Mouse (Mus musculus): ENCODE data around the gene Ehd1.

Gene Ehd1

GRCm38 (mm10) chr19:6260428-6260827 is 16.1 kb upstream of the Ehd1 start:
- in situ Hi-C loops (cut with MboI; ENCODE audit: low sequenced_read_pairs): loop anchor here (5.0 kb wide), 1 partner anchor 47 kb away; the partner anchor contains the start of gene Cdc42bpg

- in situ Hi-C loops (cut with MboI; ENCODE audit: low sequenced_read_pairs): loop anchor here (5.0 kb wide), 1 partner anchor 46 kb away; the partner anchor contains the start of gene Cdc42bpg
These were observed 15.6 kb upstream of the Ehd1 start for GRCm38 (mm10) chr19:6260946-6261345.

DNA sequence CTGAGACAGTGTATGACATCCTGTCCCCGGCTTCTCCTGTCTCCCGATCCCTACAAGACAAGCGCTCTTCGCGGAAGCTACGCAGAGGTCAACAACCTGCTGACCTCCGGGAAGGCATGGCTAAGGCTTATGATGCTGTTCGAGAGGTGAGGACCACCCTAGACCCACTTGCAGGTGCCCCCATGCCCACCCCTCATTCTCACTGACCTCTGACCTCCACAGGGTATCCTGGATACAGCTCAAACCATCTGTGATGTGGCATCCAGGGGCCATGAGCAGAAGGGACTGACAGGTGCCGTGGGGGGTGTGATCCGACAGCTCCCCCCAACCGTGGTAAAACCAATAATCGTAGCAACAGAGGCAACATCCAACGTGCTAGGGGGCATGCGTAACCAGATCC is 15.1 kb upstream of the Ehd1 start:
- in situ Hi-C loops (cut with MboI; ENCODE audit: low sequenced_read_pairs): loop anchor here (5.0 kb wide), 1 partner anchor 46 kb away; the partner anchor contains the start of gene Cdc42bpg

DNA sequence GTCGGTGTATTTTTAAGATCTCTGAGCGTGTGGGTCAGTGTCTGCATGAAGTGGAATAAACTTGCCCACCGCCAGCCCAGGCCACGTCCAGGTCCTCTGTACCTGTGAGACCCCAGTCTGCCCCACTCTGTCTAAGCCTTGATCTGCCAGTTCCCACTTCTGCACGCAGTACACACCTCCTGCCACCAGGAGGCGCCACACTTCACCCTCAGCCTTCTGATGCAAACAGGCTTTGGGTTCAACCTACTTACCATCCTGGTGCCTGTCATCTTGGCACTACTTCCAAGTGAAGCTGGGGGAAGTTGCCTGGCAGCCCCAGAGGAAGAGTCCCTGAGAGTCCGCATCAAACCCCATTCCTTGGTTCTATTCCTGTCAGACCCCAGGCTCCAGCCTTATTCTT is 14.3 kb upstream of the Ehd1 start:
- in situ Hi-C loops (cut with MboI; ENCODE audit: low sequenced_read_pairs): loop anchor here (5.0 kb wide), 1 partner anchor 45 kb away; the partner anchor contains the start of gene Cdc42bpg

DNA sequence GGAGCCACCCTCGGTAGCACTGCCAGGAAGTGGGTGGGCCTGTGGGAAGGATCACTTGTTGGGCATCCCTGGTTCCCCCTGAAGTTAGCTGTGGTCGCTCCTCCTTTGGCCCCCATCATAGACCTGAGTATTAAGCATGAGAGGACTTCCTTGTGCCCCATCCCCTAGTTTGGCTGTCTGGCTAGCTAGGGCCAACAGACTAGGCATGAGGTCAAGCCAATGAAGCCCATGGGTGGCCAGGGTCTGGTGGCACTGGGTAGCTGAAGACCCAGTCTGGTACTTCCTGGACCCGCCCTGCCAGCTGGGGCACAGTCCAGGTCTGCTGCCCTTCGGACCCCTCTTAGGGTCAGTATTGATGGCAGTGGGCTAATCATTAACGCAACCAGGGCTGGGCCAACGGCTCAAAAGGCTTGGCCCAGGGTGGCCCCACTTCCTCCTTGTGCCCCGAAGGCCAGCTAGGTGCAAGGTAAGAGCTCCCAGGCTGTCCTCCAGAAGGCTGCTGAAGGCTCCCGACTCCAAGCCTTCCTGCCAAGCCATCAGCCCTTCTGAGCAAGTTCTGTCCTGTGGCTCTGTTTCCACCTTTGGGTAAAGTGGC is 13.6 kb upstream of the Ehd1 start:
- in situ Hi-C loops (cut with MboI; ENCODE audit: low sequenced_read_pairs): loop anchor here (5.0 kb wide), 1 partner anchor 44 kb away; the partner anchor contains the start of gene Cdc42bpg

- in situ Hi-C loops (cut with MboI; ENCODE audit: low sequenced_read_pairs): loop anchor here (5.0 kb wide), 1 partner anchor 43 kb away; the partner anchor contains the start of gene Cdc42bpg
These were observed 12.3 kb upstream of the Ehd1 start for GRCm38 (mm10) chr19:6264200-6264599.

DNA sequence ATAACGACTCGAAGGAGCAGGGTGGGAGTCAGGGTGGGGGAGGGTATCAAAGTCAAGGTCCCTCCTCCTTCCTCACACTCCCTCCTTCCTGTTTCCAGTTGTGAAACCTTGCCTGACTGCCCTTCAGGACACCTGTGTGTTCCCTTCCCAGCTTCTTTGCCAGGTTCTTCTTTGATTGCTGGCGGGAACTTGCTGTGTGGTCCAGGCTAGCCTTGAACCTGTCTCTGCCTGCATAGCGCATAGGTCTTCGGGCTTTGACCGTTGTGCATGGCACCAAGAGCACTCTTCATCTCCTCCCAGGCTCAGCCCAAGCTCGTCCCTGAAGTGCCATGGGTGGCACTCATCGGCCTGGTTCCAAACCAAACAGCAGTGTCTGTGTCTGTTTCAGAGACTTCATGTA is 11.6 kb upstream of the Ehd1 start:
- in situ Hi-C loops (cut with MboI; ENCODE audit: low sequenced_read_pairs): loop anchor here (5.0 kb wide), 1 partner anchor 42 kb away; the partner anchor contains the start of gene Cdc42bpg

- in situ Hi-C loops (cut with MboI; ENCODE audit: low sequenced_read_pairs): no loop called here
These were observed 10.8 kb upstream of the Ehd1 start for GRCm38 (mm10) chr19:6265727-6266182.

DNA sequence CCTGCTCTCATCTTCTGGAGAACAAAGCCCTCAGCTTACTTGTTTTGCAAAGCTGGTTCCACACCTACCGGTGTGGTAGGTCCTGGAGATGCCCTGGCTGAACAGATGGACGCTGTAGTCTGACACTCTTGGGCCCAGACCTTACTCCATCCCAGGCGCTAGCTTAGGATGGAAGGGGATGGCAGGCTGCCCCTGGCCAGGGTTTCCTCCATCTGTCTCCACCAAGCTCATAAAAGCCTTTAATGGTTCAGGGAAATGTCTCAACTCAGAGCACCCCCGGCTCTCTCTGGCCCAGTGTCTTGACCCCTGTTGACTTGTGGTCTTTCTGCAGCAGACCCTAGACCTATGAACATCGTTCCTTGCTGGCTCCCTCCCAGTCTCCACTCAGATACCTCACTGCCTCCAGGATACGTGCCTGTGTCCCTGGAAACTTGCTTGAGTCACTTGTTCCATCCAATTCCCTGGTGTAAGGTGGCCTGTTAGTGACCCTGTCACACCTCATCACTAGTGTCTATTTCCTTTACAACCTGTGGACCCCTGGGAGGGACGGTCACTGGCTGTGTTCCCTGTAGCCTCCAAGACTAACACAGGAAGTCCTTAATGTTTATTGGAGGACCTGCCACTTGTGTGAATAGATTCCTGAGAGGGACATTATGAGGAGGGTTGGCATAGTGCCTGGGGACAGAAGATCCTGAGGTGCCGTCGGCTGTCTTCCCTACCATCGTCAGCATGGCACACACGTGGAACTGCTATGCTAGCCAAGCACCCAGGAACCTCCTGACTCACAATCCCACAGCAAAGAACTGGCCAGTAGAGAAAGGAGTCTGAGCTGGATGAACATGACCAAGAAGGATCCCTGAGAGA is 9.0 kb upstream of the Ehd1 start:
- in situ Hi-C loops (cut with MboI; ENCODE audit: low sequenced_read_pairs): no loop called here

DNA sequence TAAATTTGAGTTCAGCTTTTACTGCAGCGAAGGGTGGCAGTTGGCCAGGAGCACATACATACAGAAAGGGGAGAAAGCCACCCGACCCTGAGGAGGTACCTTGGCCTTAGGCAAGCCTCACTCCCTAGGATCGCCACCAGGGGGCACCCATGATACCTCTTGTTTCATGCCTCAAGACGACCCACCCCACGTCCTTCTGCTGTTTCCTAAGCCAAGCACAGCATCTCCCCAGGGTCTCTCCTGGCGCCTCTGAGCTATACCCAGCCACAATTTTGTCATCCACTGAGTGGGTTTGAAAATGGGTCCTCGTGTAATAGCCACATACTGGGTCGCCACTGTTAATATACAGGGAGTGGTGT is 8.4 kb upstream of the Ehd1 start:
- in situ Hi-C loops (cut with MboI; ENCODE audit: low sequenced_read_pairs): no loop called here

DNA sequence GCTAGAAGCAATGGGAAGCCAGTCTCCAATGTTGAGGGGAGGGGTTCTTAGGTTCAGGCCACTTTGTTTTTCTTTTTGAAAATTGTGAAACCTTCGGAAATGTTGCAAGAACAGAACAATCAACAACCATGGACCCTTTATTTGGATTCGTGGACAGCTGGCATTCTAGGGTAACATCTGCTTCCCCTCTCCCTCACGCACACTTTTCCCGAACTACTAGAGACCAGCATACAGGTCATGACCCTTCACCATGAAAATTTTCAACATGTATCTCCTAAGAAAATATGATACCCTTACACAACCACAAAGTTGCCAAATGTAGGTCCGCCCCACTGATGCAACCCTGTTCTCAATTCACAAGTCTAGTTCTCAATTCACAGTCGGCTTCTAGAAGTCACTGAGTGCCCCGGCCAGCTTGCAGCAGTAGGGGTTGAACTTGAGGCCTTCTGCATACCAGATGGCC is 7.8 kb upstream of the Ehd1 start:
- in situ Hi-C loops (cut with MboI; ENCODE audit: low sequenced_read_pairs): no loop called here

DNA sequence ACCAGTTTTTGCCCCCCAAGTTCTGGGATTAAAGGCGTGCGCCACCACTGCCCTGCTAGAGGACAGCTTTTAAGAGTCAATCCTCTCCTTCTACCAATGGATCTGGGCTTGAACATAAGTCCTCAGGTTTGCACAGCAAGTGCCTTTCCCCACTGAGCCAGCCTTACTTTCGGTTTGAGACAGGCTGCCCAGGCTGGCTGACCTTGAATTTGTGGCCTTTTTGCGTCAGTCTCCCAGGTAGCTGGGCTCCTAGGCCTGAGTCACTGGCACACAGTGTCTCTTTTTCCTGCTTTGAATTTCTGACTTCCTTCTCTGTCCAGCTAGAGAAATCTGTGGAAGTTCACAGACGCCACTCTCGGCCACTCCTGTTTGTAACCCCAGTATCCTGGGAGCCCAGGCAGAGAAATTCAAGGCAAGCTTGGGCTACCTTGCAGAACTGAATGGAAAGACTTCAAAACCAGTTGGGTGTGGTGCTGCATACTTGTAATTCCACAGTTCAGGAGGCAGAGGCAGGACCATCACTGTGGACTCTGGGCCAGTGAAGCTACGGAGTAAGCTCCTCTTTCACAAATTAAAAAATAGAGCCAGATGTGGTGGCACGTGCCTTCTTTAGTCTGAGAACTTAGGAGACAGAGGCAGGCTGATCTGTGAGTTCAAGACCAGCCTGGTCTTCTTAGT is 6.6 kb upstream of the Ehd1 start:
- in situ Hi-C loops (cut with MboI; ENCODE audit: low sequenced_read_pairs): no loop called here

DNA sequence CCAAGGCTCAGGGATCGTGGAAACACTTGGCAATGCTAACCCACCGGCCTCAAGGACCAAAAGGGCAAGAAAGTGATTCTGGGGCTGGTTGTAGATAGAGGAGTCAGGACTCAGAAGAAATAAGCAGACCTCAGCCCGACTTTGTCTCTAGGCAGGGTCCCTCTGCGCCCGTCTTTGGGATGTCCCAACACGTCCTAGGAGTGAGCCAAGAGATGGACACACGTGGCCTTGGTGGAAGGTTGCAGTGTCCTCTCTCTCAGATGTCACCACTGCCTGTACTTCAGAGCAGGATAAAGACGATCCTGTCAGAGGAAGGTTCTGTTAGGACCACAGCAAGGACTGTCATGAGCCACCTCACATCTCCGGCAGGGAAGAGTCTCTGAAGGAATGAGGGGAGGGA is 5.9 kb upstream of the Ehd1 start:
- in situ Hi-C loops (cut with MboI; ENCODE audit: low sequenced_read_pairs): no loop called here

GRCm38 (mm10) chr19:6271206-6271605 is 5.3 kb upstream of the Ehd1 start:
- in situ Hi-C loops (cut with MboI; ENCODE audit: low sequenced_read_pairs): no loop called here

DNA sequence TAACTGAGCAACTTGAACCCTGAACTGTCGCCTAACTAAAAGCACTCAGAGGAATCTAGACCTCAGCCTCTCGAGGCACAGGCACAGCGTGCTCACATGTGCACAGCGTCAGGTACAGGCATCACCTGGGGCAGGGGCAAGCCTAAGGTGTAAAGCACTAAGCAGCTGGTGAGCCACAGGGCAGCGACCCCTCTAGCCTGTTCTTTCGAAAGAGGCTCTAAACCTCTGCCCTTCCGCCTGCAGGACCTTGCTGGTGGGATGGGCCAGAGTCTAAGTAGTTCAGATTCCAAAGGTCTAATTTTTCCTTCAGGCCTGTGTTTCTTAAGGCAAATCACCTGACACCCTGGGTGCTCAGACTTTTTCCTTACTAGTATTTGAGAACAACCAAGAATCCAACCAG is 4.5 kb upstream of the Ehd1 start:
- in situ Hi-C loops (cut with MboI; ENCODE audit: low sequenced_read_pairs): no loop called here

- in situ Hi-C loops (cut with MboI; ENCODE audit: low sequenced_read_pairs): no loop called here
These were observed 3.8 kb upstream of the Ehd1 start for GRCm38 (mm10) chr19:6272738-6273137.

GRCm38 (mm10) chr19:6273592-6273991 is 2.9 kb upstream of the Ehd1 start:
- in situ Hi-C loops (cut with MboI; ENCODE audit: low sequenced_read_pairs): no loop called here

- in situ Hi-C loops (cut with MboI; ENCODE audit: low sequenced_read_pairs): no loop called here
These were observed 2.4 kb upstream of the Ehd1 start for GRCm38 (mm10) chr19:6273998-6274608.

- in situ Hi-C loops (cut with MboI; ENCODE audit: low sequenced_read_pairs): no loop called here
These were observed 660 bp upstream of the Ehd1 start for GRCm38 (mm10) chr19:6275740-6276389.
